In the genomic region with DNA sequence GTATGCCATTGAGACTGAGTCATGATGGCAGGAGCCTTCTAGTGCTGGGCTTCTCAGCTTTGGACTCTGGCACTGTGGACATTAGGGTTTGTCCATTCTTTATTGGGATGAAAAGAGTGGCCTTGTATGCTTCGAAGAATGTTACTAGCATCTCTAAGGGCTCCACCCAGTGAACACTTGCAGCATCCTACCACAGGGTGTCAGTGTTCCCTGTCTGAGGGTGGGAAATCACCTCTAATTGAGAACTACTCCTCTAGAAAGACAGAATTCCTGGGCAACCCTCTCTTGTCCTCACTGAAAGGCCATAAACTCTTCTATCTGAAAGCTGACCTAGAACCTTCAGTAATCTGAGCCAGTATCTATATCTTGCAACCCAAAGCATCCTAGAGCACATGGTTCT, we compare ENCODE assay signal across 8 mouse cellular contexts. TPM values are rescaled to one million over a fixed set of nuclear protein-coding genes. Genes with fewer than 3 reads are reported as not detected.
DNase-seq lines count a peak whose midpoint lies in the region; ATAC-seq and TF ChIP-seq lines count a peak whose summit lies in the region.
"Had no signal": no experiment of that assay in that cellular context is flagged by ENCODE, and none has a peak within 500 bp of the region (broad histone marks: within the 10 kb centered on the region; RNA-seq: fewer than 3 reads in every experiment).

No protein-coding gene starts in this region.

- no peak overlapping the region for H3K27ac ChIP-seq in intestine, postnatal 0 days (ENCODE audit: low read depth, low read length)
- no peak overlapping the region for H3K27ac ChIP-seq in intestine, embryonic 16.5 days (ENCODE audit: low read length)
- no peak overlapping the region for H3K27ac ChIP-seq in embryonic facial prominence, embryonic 10.5 days (replicated peaks)
- no peak overlapping the region for H3K27ac ChIP-seq in liver, embryonic 14.5 days
- H3K27ac ChIP-seq: lung, embryonic 15.5 days had no signal

- no peaks in the 10 kb centered on the region for H3K27me3 ChIP-seq in intestine, postnatal 0 days (replicated peaks; ENCODE audit: control insufficient read depth, insufficient read depth, low read length)
- no peaks in the 10 kb centered on the region for H3K27me3 ChIP-seq in intestine, embryonic 16.5 days (replicated peaks; ENCODE audit: control insufficient read depth, insufficient read depth, low read length)
- peaks cover 48% of the 10 kb centered on the region for H3K27me3 ChIP-seq in embryonic facial prominence, embryonic 10.5 days (replicated peaks; ENCODE audit: low read depth, poor library complexity, severe bottlenecking)
- no peaks in the 10 kb centered on the region; the same call in 1 of the 2 replicates for H3K27me3 ChIP-seq in liver, embryonic 14.5 days (ENCODE audit: control insufficient read depth, insufficient read depth, low read length)
- H3K27me3 ChIP-seq: lung, embryonic 15.5 days had no signal

- no peak for ATAC-seq in intestine, postnatal 0 days
- ATAC-seq in intestine, embryonic 16.5 days: no peak
- ATAC-seq in CD4-positive, CD25-positive, alpha-beta regulatory T cell, adult 4 months: peak; percentile 40
- no peak for ATAC-seq in liver, embryonic 14.5 days (ENCODE audit: insufficient read depth)

- H3K4me3 ChIP-seq in intestine, postnatal 0 days (ENCODE audit: low read depth, low read length): no peak overlapping the region
- H3K4me3 ChIP-seq in intestine, embryonic 16.5 days (ENCODE audit: low read length): no peak overlapping the region
- no peak overlapping the region for H3K4me3 ChIP-seq in embryonic facial prominence, embryonic 10.5 days
- H3K4me3 ChIP-seq in liver, embryonic 14.5 days (ENCODE audit: insufficient read depth in 1 of 2, low read depth in 2 of 2, low read length in 2 of 2): no peak overlapping the region
- H3K4me3 ChIP-seq: lung, embryonic 15.5 days had no signal

- no peaks in the 10 kb centered on the region for H3K9me3 ChIP-seq in intestine, postnatal 0 days (ENCODE audit: control insufficient read depth)
- no peaks in the 10 kb centered on the region for H3K9me3 ChIP-seq in intestine, embryonic 16.5 days (ENCODE audit: control insufficient read depth, low read length)
- H3K9me3 ChIP-seq in embryonic facial prominence, embryonic 10.5 days: no peaks in the 10 kb centered on the region
- H3K9me3 ChIP-seq in liver, embryonic 14.5 days (ENCODE audit: control insufficient read depth, low read length): no peaks in the 10 kb centered on the region
- H3K9me3 ChIP-seq: lung, embryonic 15.5 days had no signal

- 40% methylated on average over 1 of the region's 1 CpGs for WGBS in intestine, postnatal 0 days
- 55% methylated on average over 1 of the region's 1 CpGs for WGBS in intestine, embryonic 16.5 days
- 61% methylated on average over 1 of the region's 1 CpGs for WGBS in embryonic facial prominence, embryonic 10.5 days
- WGBS in liver, embryonic 14.5 days (ENCODE audit: insufficient replicate concordance): 50% methylated on average over 1 of the region's 1 CpGs

- no peaks in the 10 kb centered on the region; the same call in 1 of the 2 replicates for H3K4me1 ChIP-seq in intestine, postnatal 0 days (replicated peaks; ENCODE audit: control insufficient read depth, insufficient read depth, low read length)
- H3K4me1 ChIP-seq in intestine, embryonic 16.5 days (ENCODE audit: control insufficient read depth, insufficient read depth, low read length): peaks cover 8% of the 10 kb centered on the region; the same call in 1 of the 2 replicates
- H3K4me1 ChIP-seq in embryonic facial prominence, embryonic 10.5 days: peaks cover 13% of the 10 kb centered on the region
- H3K4me1 ChIP-seq in liver, embryonic 14.5 days (replicated peaks; ENCODE audit: control insufficient read depth in 2 of 2, insufficient read depth in 2 of 2, low read length in 1 of 2): peaks cover 14 to 20% of the 10 kb centered on the region in 2 experiments
- H3K4me1 ChIP-seq: lung, embryonic 15.5 days had no signal

- DNase-seq in A20 (ENCODE audit: low read depth, low spot score): peak; percentile 37
- DNase-seq in embryonic facial prominence, embryonic 10.5 days (ENCODE audit: low spot score): peak; percentile 46
- no peak for DNase-seq in liver, embryonic 14.5 days (ENCODE audit: low read depth in 3 of 3, low spot score in 3 of 3)
- DNase-seq in thymus, postnatal 0 days (ENCODE audit: low spot score): peak; percentile 34

- no peak overlapping the region for H3K9ac ChIP-seq in intestine, postnatal 0 days (ENCODE audit: low read depth, low read length)
- H3K9ac ChIP-seq in intestine, embryonic 16.5 days (ENCODE audit: low read depth, low read length): no peak overlapping the region
- H3K9ac ChIP-seq in liver, embryonic 14.5 days (replicated peaks): no peak overlapping the region
- H3K9ac ChIP-seq: lung, embryonic 15.5 days had no signal

- H3K36me3 ChIP-seq in intestine, postnatal 0 days (ENCODE audit: control insufficient read depth, insufficient read depth): no peaks in the 10 kb centered on the region
- no peaks in the 10 kb centered on the region for H3K36me3 ChIP-seq in intestine, embryonic 16.5 days (ENCODE audit: control insufficient read depth, insufficient read depth, low read length)
- no peaks in the 10 kb centered on the region for H3K36me3 ChIP-seq in embryonic facial prominence, embryonic 10.5 days (replicated peaks)
- no peaks in the 10 kb centered on the region for H3K36me3 ChIP-seq in liver, embryonic 14.5 days (replicated peaks; ENCODE audit: control insufficient read depth, insufficient read depth, low read depth)
- H3K36me3 ChIP-seq: lung, embryonic 15.5 days had no signal

- no peak for TF ChIP-seq EP300 in liver, embryonic 14.5 days (IDR thresholded peaks at IDR 0.05; ENCODE audit: low read depth)

- H3K4me2 ChIP-seq in intestine, postnatal 0 days (replicated peaks; ENCODE audit: low read depth): no peak overlapping the region
- H3K4me2 ChIP-seq in intestine, embryonic 16.5 days (ENCODE audit: low read depth, low read length): no peak overlapping the region
- H3K4me2 ChIP-seq in liver, embryonic 14.5 days (ENCODE audit: low read depth): no peak overlapping the region
- H3K4me2 ChIP-seq: lung, embryonic 15.5 days had no signal

- TF ChIP-seq CTCF in intestine, postnatal 0 days (IDR thresholded peaks at IDR 0.05; ENCODE audit: low read depth): peak; percentile 81
- peak; percentile 71 for TF ChIP-seq CTCF in liver, embryonic 14.5 days (IDR thresholded peaks at IDR 0.05; ENCODE audit: low read depth)

RNA-seq across cellular contexts. Expression of gene Pdzd8, which starts 41.6 kb away (rescaled TPM):
- polyA plus RNA-seq in intestine, postnatal 0 days (2015; fragmentation: Nextera tagmentation; extraction: Ambion mirVana): 6.1 and 7.0 TPM in 2 replicates
- 5.9 and 6.9 TPM in 2 replicates for polyA plus RNA-seq in intestine, embryonic 16.5 days (2015; fragmentation: Nextera tagmentation; extraction: Ambion mirVana)
- 10 to 100 TPM in 1 of 2 experiments, 1 to 10 TPM in 1; 6.2 to 10.1 TPM for polyA plus RNA-seq in CD4-positive, CD25-positive, alpha-beta regulatory T cell, adult 4 months (2017; shearing (Covaris generic))
- polyA plus RNA-seq in embryonic facial prominence, embryonic 10.5 days (2016; fragmentation: Nextera tagmentation; extraction: Ambion mirVana): 9.8 and 10.7 TPM in 2 replicates
- 2.8 and 4.0 TPM in 2 replicates for polyA plus RNA-seq in liver, embryonic 14.5 days (2012; rRNA removed)
- 4.7 and 5.5 TPM in 2 replicates for polyA plus RNA-seq in liver, embryonic 14.5 days (2014; fragmentation: Nextera tagmentation; extraction: Ambion mirVana)
- 8.9 and 9.3 TPM in 2 replicates for polyA plus RNA-seq in thymus, postnatal 0 days (2015; fragmentation: Nextera tagmentation; extraction: Ambion mirVana)

Comparison
In these comparisons a context has a peak if more than half of its experiments do, and no peak if none do; other contexts are left out.
1. DNase-seq: peak in A20 (single experiment), embryonic facial prominence, embryonic 10.5 days (single experiment) and thymus, postnatal 0 days (single experiment); none in liver, embryonic 14.5 days (0 of 3).